Mouse (Mus musculus): ENCODE measurements around the gene Cped1. TPM values are rescaled to one million over a fixed set of nuclear protein-coding genes. Genes with fewer than 3 reads are reported as not detected.

Gene Cped1
- total and polyA plus RNA-seq, 2 experiments from 2014 or later, result 2.5 to 4.4 TPM

DNA sequence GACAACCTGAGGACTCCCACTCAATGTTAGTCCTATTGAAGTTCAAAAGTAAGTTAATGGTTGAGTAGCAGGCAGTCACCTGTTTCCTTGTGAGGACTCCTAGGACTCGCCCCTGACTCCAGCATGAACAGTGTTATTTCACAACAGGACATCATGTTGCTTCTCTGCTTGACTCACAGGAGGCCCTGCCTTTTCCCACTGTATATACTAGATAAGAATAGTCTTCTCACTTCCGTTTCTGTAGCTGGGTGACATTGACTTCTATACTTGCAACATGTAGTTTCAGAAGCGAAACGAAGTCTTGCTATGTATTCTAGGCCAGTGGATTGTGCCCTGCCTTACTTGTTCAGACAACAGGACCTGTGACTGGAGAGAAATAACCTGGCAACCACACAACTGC lies 236.4 kb downstream of the Cped1 start:
- no peak overlapping the region for H3K9ac ChIP-seq (replicated peaks; ENCODE audit: low read length, poor library complexity, severe bottlenecking)
- ATAC-seq (ENCODE audit: low FRiP score) (no peak), DNase-seq (ENCODE audit: low spot score) (no peak)
- no peaks in the 10 kb centered on the region for H3K36me3 ChIP-seq (ENCODE audit: insufficient read depth, low read length)
- H3K4me2 ChIP-seq (ENCODE audit: low read depth, low read length, poor library complexity, severe bottlenecking), result no peak overlapping the region
- no peak overlapping the region for H3K27ac ChIP-seq (ENCODE audit: low read depth, low read length)
- TF ChIP-seq CTCF (IDR thresholded peaks at IDR 0.05), result no peak
- WGBS, result 86% methylated on average over 4 of the region's 4 CpGs
- H3K27me3 ChIP-seq (ENCODE audit: insufficient read depth, low read length), result no peaks in the 10 kb centered on the region
- H3K4me1 ChIP-seq (ENCODE audit: insufficient read depth, low read length), result no peaks in the 10 kb centered on the region
- no peak overlapping the region for H3K4me3 ChIP-seq (ENCODE audit: low read depth, low read length)
- H3K9me3 ChIP-seq (ENCODE audit: low read length), result no peaks in the 10 kb centered on the region

DNA sequence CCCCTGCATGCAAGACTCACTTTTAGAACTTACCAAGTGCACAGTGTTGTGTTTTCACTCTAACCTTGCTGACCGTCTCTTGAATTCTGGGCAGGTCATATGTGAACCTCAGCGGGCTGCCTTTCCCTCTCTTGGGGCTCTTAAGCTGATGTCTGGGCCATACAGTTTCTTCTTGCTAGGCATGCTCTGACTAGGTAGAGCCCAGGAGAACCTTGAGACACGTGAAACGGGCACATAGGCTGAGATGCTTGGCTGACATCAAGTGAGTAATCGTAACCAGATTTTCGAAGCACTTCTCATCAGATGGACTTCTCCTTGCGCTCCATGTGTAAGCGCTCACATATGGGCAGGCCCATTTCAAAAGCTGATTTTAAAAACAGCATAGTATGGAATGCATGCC lies 237.2 kb downstream of the Cped1 start:
- DNase-seq (ENCODE audit: low spot score) (no peak), ATAC-seq (ENCODE audit: low FRiP score) (no peak)
- no peaks in the 10 kb centered on the region for H3K36me3 ChIP-seq (ENCODE audit: insufficient read depth, low read length)
- H3K9me3 ChIP-seq (ENCODE audit: low read length), result no peaks in the 10 kb centered on the region
- WGBS, result 94% methylated on average over 8 of the region's 8 CpGs
- no peaks in the 10 kb centered on the region for H3K27me3 ChIP-seq (ENCODE audit: insufficient read depth, low read length)
- no peak overlapping the region for H3K4me3 ChIP-seq (ENCODE audit: low read depth, low read length)
- H3K4me1 ChIP-seq (ENCODE audit: insufficient read depth, low read length), result no peaks in the 10 kb centered on the region
- no peak for TF ChIP-seq CTCF (IDR thresholded peaks at IDR 0.05)
- no peak overlapping the region for H3K27ac ChIP-seq (ENCODE audit: low read depth, low read length)
- no peak overlapping the region for H3K4me2 ChIP-seq (ENCODE audit: low read depth, low read length, poor library complexity, severe bottlenecking)
- no peak overlapping the region for H3K9ac ChIP-seq (replicated peaks; ENCODE audit: low read length, poor library complexity, severe bottlenecking)

GRCm38 (mm10) chr6:22224351-22224750 lies 238.6 kb downstream of the Cped1 start:
- Histone ChIP-seq H3K4me1 (ENCODE audit: insufficient read depth, low read length) (no peaks in the 10 kb centered on the region), H3K4me3 (ENCODE audit: low read depth, low read length) (no peak overlapping the region), H3K27me3 (ENCODE audit: insufficient read depth, low read length) (no peaks in the 10 kb centered on the region), H3K36me3 (ENCODE audit: insufficient read depth, low read length) (no peaks in the 10 kb centered on the region), H3K9me3 (ENCODE audit: low read length) (no peaks in the 10 kb centered on the region), H3K9ac (replicated peaks; ENCODE audit: low read length, poor library complexity, severe bottlenecking) (no peak overlapping the region), H3K4me2 (ENCODE audit: low read depth, low read length, poor library complexity, severe bottlenecking) (no peak overlapping the region), H3K27ac (ENCODE audit: low read depth, low read length) (no peak overlapping the region)
- no peak for TF ChIP-seq CTCF (IDR thresholded peaks at IDR 0.05)
- 97% methylated on average over 4 of the region's 4 CpGs for WGBS
- no peak for ATAC-seq (ENCODE audit: low FRiP score)
- DNase-seq (ENCODE audit: low spot score), result no peak

- Histone ChIP-seq H3K9me3 (ENCODE audit: low read length) (no peaks in the 10 kb centered on the region), H3K4me2 (ENCODE audit: low read depth, low read length, poor library complexity, severe bottlenecking) (no peak overlapping the region), H3K27ac (ENCODE audit: low read depth, low read length) (no peak overlapping the region), H3K4me1 (ENCODE audit: insufficient read depth, low read length) (no peaks in the 10 kb centered on the region), H3K27me3 (ENCODE audit: insufficient read depth, low read length) (no peaks in the 10 kb centered on the region), H3K9ac (replicated peaks; ENCODE audit: low read length, poor library complexity, severe bottlenecking) (no peak overlapping the region), H3K4me3 (ENCODE audit: low read depth, low read length) (no peak overlapping the region), H3K36me3 (ENCODE audit: insufficient read depth, low read length) (no peaks in the 10 kb centered on the region)
- no peak for TF ChIP-seq CTCF (IDR thresholded peaks at IDR 0.05)
- DNase-seq (ENCODE audit: low spot score) (no peak), ATAC-seq (ENCODE audit: low FRiP score) (no peak)
- WGBS, result 85% methylated on average over 3 of the region's 3 CpGs
Measured at GRCm38 (mm10) chr6:22231244-22231643, 245.5 kb downstream of the Cped1 start.

GRCm38 (mm10) chr6:22233517-22233916 lies 247.8 kb downstream of the Cped1 start:
- H3K36me3 ChIP-seq (ENCODE audit: insufficient read depth, low read length), result no peaks in the 10 kb centered on the region
- no peak overlapping the region for H3K4me3 ChIP-seq (ENCODE audit: low read depth, low read length)
- DNase-seq (ENCODE audit: low spot score), result no peak
- 82% methylated on average over 6 of the region's 6 CpGs for WGBS
- no peak overlapping the region for H3K9ac ChIP-seq (replicated peaks; ENCODE audit: low read length, poor library complexity, severe bottlenecking)
- no peak for TF ChIP-seq CTCF (IDR thresholded peaks at IDR 0.05)
- H3K4me2 ChIP-seq (ENCODE audit: low read depth, low read length, poor library complexity, severe bottlenecking), result no peak overlapping the region
- H3K9me3 ChIP-seq (ENCODE audit: low read length), result no peaks in the 10 kb centered on the region
- no peak overlapping the region for H3K27ac ChIP-seq (ENCODE audit: low read depth, low read length)
- no peak for ATAC-seq (ENCODE audit: low FRiP score)
- no peaks in the 10 kb centered on the region for H3K27me3 ChIP-seq (ENCODE audit: insufficient read depth, low read length)
- H3K4me1 ChIP-seq (ENCODE audit: insufficient read depth, low read length), result no peaks in the 10 kb centered on the region

- Histone ChIP-seq H3K9ac (replicated peaks; ENCODE audit: low read length, poor library complexity, severe bottlenecking) (no peak overlapping the region), H3K27ac (ENCODE audit: low read depth, low read length) (no peak overlapping the region), H3K27me3 (ENCODE audit: insufficient read depth, low read length) (no peaks in the 10 kb centered on the region), H3K9me3 (ENCODE audit: low read length) (no peaks in the 10 kb centered on the region), H3K4me2 (ENCODE audit: low read depth, low read length, poor library complexity, severe bottlenecking) (no peak overlapping the region), H3K36me3 (ENCODE audit: insufficient read depth, low read length) (no peaks in the 10 kb centered on the region), H3K4me3 (ENCODE audit: low read depth, low read length) (no peak overlapping the region), H3K4me1 (ENCODE audit: insufficient read depth, low read length) (no peaks in the 10 kb centered on the region)
- ATAC-seq (ENCODE audit: low FRiP score), result no peak
- no peak for DNase-seq (ENCODE audit: low spot score)
- 90% methylated on average over 6 of the region's 6 CpGs for WGBS
- TF ChIP-seq CTCF (IDR thresholded peaks at IDR 0.05), result no peak
Measured at GRCm38 (mm10) chr6:22235133-22235532, 249.4 kb downstream of the Cped1 start.
